In genomic region chr4:54646459-54646858, GRCm38 (mm10) we compare ENCODE assay signal across 13 mouse cellular contexts.
DNase-seq lines count a peak whose midpoint lies in the region; ATAC-seq and TF ChIP-seq lines count a peak whose summit lies in the region.
"Had no signal": no experiment of that assay in that cellular context is flagged by ENCODE, and none has a peak within 500 bp of the region (broad histone marks: within the 10 kb centered on the region; RNA-seq: fewer than 3 reads in every experiment).

No protein-coding gene starts in this region.

- no peaks in the 10 kb centered on the region for H3K27me3 ChIP-seq in forebrain, embryonic 15.5 days
- no peaks in the 10 kb centered on the region for H3K27me3 ChIP-seq in forebrain, embryonic 12.5 days
- H3K27me3 ChIP-seq in forebrain, postnatal 0 days (ENCODE audit: insufficient read depth, low read length), result no peaks in the 10 kb centered on the region
- H3K27me3 ChIP-seq in midbrain, embryonic 15.5 days (replicated peaks), result no peaks in the 10 kb centered on the region
- H3K27me3 ChIP-seq in intestine, postnatal 0 days (replicated peaks; ENCODE audit: control insufficient read depth, insufficient read depth, low read length), result no peaks in the 10 kb centered on the region
- H3K27me3 ChIP-seq: limb, embryonic 15.5 days; lung, embryonic 15.5 days; midbrain, embryonic 12.5 days had no signal

- DNase-seq in layer of hippocampus, adult 2 months (ENCODE audit: low spot score in 2 of 2), result peak in 1 of 2 experiments; percentile 31
- DNase-seq in layer of hippocampus, adult 9-10 months (ENCODE audit: low spot score), result no peak
- DNase-seq in forebrain, postnatal 0 days, result peak; percentile 63
- DNase-seq: cerebellum, adult 2 months; kidney, adult 8-10 months had no signal

- peak; percentile 43; the same call in 1 of the 2 replicates for ATAC-seq in forebrain, embryonic 15.5 days (replicated peaks)
- no peak for ATAC-seq in forebrain, embryonic 12.5 days (ENCODE audit: low FRiP score)
- peak; percentile 86 for ATAC-seq in forebrain, postnatal 0 days
- peak; percentile 88 for ATAC-seq in midbrain, embryonic 15.5 days (replicated peaks)
- ATAC-seq in intestine, postnatal 0 days, result no peak
- ATAC-seq in megakaryocyte progenitor cell, adult 5-6 weeks (replicated peaks; ENCODE audit: poor library complexity), result no peak

- no peak overlapping the region for H3K4me3 ChIP-seq in forebrain, embryonic 15.5 days
- H3K4me3 ChIP-seq in forebrain, embryonic 12.5 days (replicated peaks), result no peak overlapping the region
- peak overlapping the region; percentile 38 for H3K4me3 ChIP-seq in layer of hippocampus, adult 2 months
- H3K4me3 ChIP-seq in forebrain, postnatal 0 days (ENCODE audit: low read depth, low read length), result no peak overlapping the region
- no peak overlapping the region for H3K4me3 ChIP-seq in midbrain, embryonic 15.5 days
- H3K4me3 ChIP-seq in intestine, postnatal 0 days (ENCODE audit: low read depth, low read length), result no peak overlapping the region
- H3K4me3 ChIP-seq: limb, embryonic 15.5 days; lung, embryonic 15.5 days; midbrain, embryonic 12.5 days had no signal

- no peaks in the 10 kb centered on the region for H3K9me3 ChIP-seq in forebrain, embryonic 15.5 days
- H3K9me3 ChIP-seq in forebrain, embryonic 12.5 days, result no peaks in the 10 kb centered on the region
- H3K9me3 ChIP-seq in forebrain, postnatal 0 days (ENCODE audit: low read length), result no peaks in the 10 kb centered on the region
- H3K9me3 ChIP-seq in midbrain, embryonic 15.5 days, result no peaks in the 10 kb centered on the region
- no peaks in the 10 kb centered on the region for H3K9me3 ChIP-seq in intestine, postnatal 0 days (ENCODE audit: control insufficient read depth)
- H3K9me3 ChIP-seq: limb, embryonic 15.5 days; lung, embryonic 15.5 days; midbrain, embryonic 12.5 days had no signal

- H3K4me1 ChIP-seq in forebrain, embryonic 15.5 days, result peaks cover 13% of the 10 kb centered on the region
- H3K4me1 ChIP-seq in forebrain, embryonic 12.5 days, result peaks cover 16% of the 10 kb centered on the region
- H3K4me1 ChIP-seq in forebrain, postnatal 0 days (ENCODE audit: insufficient read depth), result no peaks in the 10 kb centered on the region
- H3K4me1 ChIP-seq in midbrain, embryonic 15.5 days, result peaks cover 8% of the 10 kb centered on the region; the same call in 1 of the 2 replicates
- no peaks in the 10 kb centered on the region for H3K4me1 ChIP-seq in intestine, postnatal 0 days (replicated peaks; ENCODE audit: control insufficient read depth, insufficient read depth, low read length)

- 25% methylated on average over 8 of the region's 8 CpGs for WGBS in forebrain, embryonic 15.5 days
- 39% methylated on average over 8 of the region's 8 CpGs for WGBS in forebrain, embryonic 12.5 days
- WGBS in forebrain, postnatal 0 days, result 12% methylated on average over 8 of the region's 8 CpGs
- 42% methylated on average over 8 of the region's 8 CpGs for WGBS in midbrain, embryonic 15.5 days
- WGBS in intestine, postnatal 0 days, result 74% methylated on average over 8 of the region's 8 CpGs

- no peak for TF ChIP-seq CTCF in layer of hippocampus, adult 2 months (conservative IDR thresholded peaks at IDR 0.05)
- TF ChIP-seq CTCF in forebrain, postnatal 0 days (IDR thresholded peaks at IDR 0.05; ENCODE audit: low read depth), result no peak
- no peak for TF ChIP-seq CTCF in intestine, postnatal 0 days (IDR thresholded peaks at IDR 0.05; ENCODE audit: low read depth)

- H3K36me3 ChIP-seq in forebrain, embryonic 15.5 days, result no peaks in the 10 kb centered on the region
- H3K36me3 ChIP-seq in forebrain, embryonic 12.5 days (replicated peaks), result no peaks in the 10 kb centered on the region
- no peaks in the 10 kb centered on the region for H3K36me3 ChIP-seq in forebrain, postnatal 0 days (ENCODE audit: insufficient read depth)
- no peaks in the 10 kb centered on the region for H3K36me3 ChIP-seq in midbrain, embryonic 15.5 days (replicated peaks)
- no peaks in the 10 kb centered on the region for H3K36me3 ChIP-seq in intestine, postnatal 0 days (ENCODE audit: control insufficient read depth, insufficient read depth)
- H3K36me3 ChIP-seq: limb, embryonic 15.5 days; lung, embryonic 15.5 days; midbrain, embryonic 12.5 days had no signal

- H3K4me2 ChIP-seq in forebrain, embryonic 15.5 days (replicated peaks), result no peak overlapping the region
- H3K4me2 ChIP-seq in forebrain, embryonic 12.5 days, result no peak overlapping the region
- no peak overlapping the region for H3K4me2 ChIP-seq in forebrain, postnatal 0 days (ENCODE audit: low read depth)
- H3K4me2 ChIP-seq in midbrain, embryonic 15.5 days, result no peak overlapping the region
- no peak overlapping the region for H3K4me2 ChIP-seq in intestine, postnatal 0 days (replicated peaks; ENCODE audit: low read depth)
- H3K4me2 ChIP-seq: limb, embryonic 15.5 days; lung, embryonic 15.5 days; midbrain, embryonic 12.5 days had no signal

- peak overlapping the region; percentile 28 for H3K27ac ChIP-seq in forebrain, embryonic 15.5 days (replicated peaks)
- no peak overlapping the region for H3K27ac ChIP-seq in forebrain, embryonic 12.5 days
- H3K27ac ChIP-seq in layer of hippocampus, adult 2 months, result 0 out of 2 replicates have a peak overlapping the region, but pooled peaks have one; percentile 39
- peak overlapping the region; percentile 37 for H3K27ac ChIP-seq in forebrain, postnatal 0 days (ENCODE audit: low read depth, low read length)
- peak overlapping the region; percentile 74 for H3K27ac ChIP-seq in midbrain, embryonic 15.5 days
- H3K27ac ChIP-seq in intestine, postnatal 0 days (ENCODE audit: low read depth, low read length), result no peak overlapping the region
- H3K27ac ChIP-seq: limb, embryonic 15.5 days; lung, embryonic 15.5 days; midbrain, embryonic 12.5 days had no signal

- H3K9ac ChIP-seq in forebrain, embryonic 15.5 days (replicated peaks), result no peak overlapping the region
- H3K9ac ChIP-seq in forebrain, embryonic 12.5 days, result no peak overlapping the region
- no peak overlapping the region for H3K9ac ChIP-seq in forebrain, postnatal 0 days
- no peak overlapping the region for H3K9ac ChIP-seq in midbrain, embryonic 15.5 days
- H3K9ac ChIP-seq in intestine, postnatal 0 days (ENCODE audit: low read depth, low read length), result no peak overlapping the region
- H3K9ac ChIP-seq: limb, embryonic 15.5 days; lung, embryonic 15.5 days; midbrain, embryonic 12.5 days had no signal

Comparison
In these comparisons a context has a peak if more than half of its experiments do, and no peak if none do; other contexts are left out.
1. ATAC-seq: peak in forebrain, embryonic 15.5 days (single experiment), forebrain, postnatal 0 days (single experiment) and midbrain, embryonic 15.5 days (single experiment); none in forebrain, embryonic 12.5 days (single experiment), intestine, postnatal 0 days (single experiment) and megakaryocyte progenitor cell, adult 5-6 weeks (single experiment).
2. H3K27ac ChIP-seq: peak in forebrain, embryonic 15.5 days (single experiment), layer of hippocampus, adult 2 months (single experiment), forebrain, postnatal 0 days (single experiment) and midbrain, embryonic 15.5 days (single experiment); none in forebrain, embryonic 12.5 days (single experiment) and intestine, postnatal 0 days (single experiment).